8 mouse cellular contexts compared by ENCODE assay signal in genomic region chr5:8367614-8368327, GRCm38 (mm10). TPM values are rescaled to one million over a fixed set of nuclear protein-coding genes. Genes with fewer than 3 reads are reported as not detected.
DNase-seq lines count a peak whose midpoint lies in the region; ATAC-seq and TF ChIP-seq lines count a peak whose summit lies in the region.

Gene Adam22, minus strand, starts transcription at chr5:8368160.

- TF ChIP-seq CTCF in ES-Bruce4 (IDR thresholded peaks at IDR 0.05; ENCODE audit: low read depth, low read length) = no peak
- TF ChIP-seq CTCF in forebrain, postnatal 0 days (IDR thresholded peaks at IDR 0.05; ENCODE audit: low read depth) = peak; percentile 39

- no peaks in the 10 kb centered on the region for H3K9me3 ChIP-seq in ES-Bruce4 (replicated peaks; ENCODE audit: control insufficient read depth, insufficient read depth, low read length, poor library complexity, severe bottlenecking)
- H3K9me3 ChIP-seq in forebrain, postnatal 0 days (ENCODE audit: low read length) = no peaks in the 10 kb centered on the region
- no peaks in the 10 kb centered on the region for H3K9me3 ChIP-seq in liver, embryonic 13.5 days (replicated peaks)
- no peaks in the 10 kb centered on the region for H3K9me3 ChIP-seq in neural tube, embryonic 11.5 days (ENCODE audit: control insufficient read depth, low read length)

- peak; percentile 97 for ATAC-seq in forebrain, postnatal 0 days
- 0 out of 2 replicates have a peak, but pooled peaks have one; percentile 26 for ATAC-seq in liver, embryonic 13.5 days (ENCODE audit: low read depth)
- ATAC-seq in neural tube, embryonic 11.5 days (ENCODE audit: insufficient read depth, low FRiP score, low TSS enrichment) = peak; percentile 93

- peak; percentile 97 to 98 for DNase-seq in cerebellum, adult 18-20 months
- peak; percentile 94 for DNase-seq in forebrain, postnatal 0 days
- peak; percentile 85 to 88 for DNase-seq in heart, postnatal 14 days
- DNase-seq in kidney, postnatal 4 days = peak; percentile 83 to 87
- DNase-seq in liver, embryonic 13.5 days = peak; percentile 11
- DNase-seq in neural tube, embryonic 11.5 days (ENCODE audit: low spot score) = peak; percentile 86
- DNase-seq in testis, postnatal 10 days (ENCODE audit: low spot score) = peak; percentile 74

- peak within 1 kb of the TSS; percentile 72 for H3K4me3 ChIP-seq in ES-Bruce4 (ENCODE audit: low read depth, low read length)
- H3K4me3 ChIP-seq in forebrain, postnatal 0 days (ENCODE audit: low read depth, low read length) = peak within 1 kb of the TSS; percentile 54
- H3K4me3 ChIP-seq in liver, embryonic 13.5 days (replicated peaks) = peak within 1 kb of the TSS; percentile 55
- H3K4me3 ChIP-seq in neural tube, embryonic 11.5 days (ENCODE audit: low read depth, low read length) = peak within 1 kb of the TSS; percentile 62

- no peaks in the 10 kb centered on the region for H3K4me1 ChIP-seq in ES-Bruce4 (ENCODE audit: control insufficient read depth, insufficient read depth, low read length)
- H3K4me1 ChIP-seq in forebrain, postnatal 0 days (ENCODE audit: insufficient read depth) = peaks cover 8% of the 10 kb centered on the region; the same call in 1 of the 2 replicates
- no peaks in the 10 kb centered on the region for H3K4me1 ChIP-seq in liver, embryonic 13.5 days (replicated peaks)
- no peaks in the 10 kb centered on the region for H3K4me1 ChIP-seq in neural tube, embryonic 11.5 days (ENCODE audit: control insufficient read depth, insufficient read depth, low read length)

- intact Hi-C loops in heart, postnatal 14 days (cut with DNase I) = loop anchor here (5.0 kb wide), 1 partner anchor 205 kb away; no protein-coding TSS in a partner anchor

- no peaks in the 10 kb centered on the region for H3K27me3 ChIP-seq in ES-Bruce4 (ENCODE audit: control insufficient read depth, insufficient read depth, low read length, poor library complexity, severe bottlenecking)
- H3K27me3 ChIP-seq in forebrain, postnatal 0 days (ENCODE audit: insufficient read depth, low read length) = no peaks in the 10 kb centered on the region
- peaks cover 37% of the 10 kb centered on the region for H3K27me3 ChIP-seq in liver, embryonic 13.5 days
- H3K27me3 ChIP-seq in neural tube, embryonic 11.5 days (ENCODE audit: control insufficient read depth, insufficient read depth, low read length) = no peaks in the 10 kb centered on the region

- peak within 1 kb of the TSS; percentile 69 for H3K4me2 ChIP-seq in forebrain, postnatal 0 days (ENCODE audit: low read depth)
- peak within 1 kb of the TSS; percentile 67 for H3K4me2 ChIP-seq in liver, embryonic 13.5 days
- peak within 1 kb of the TSS; percentile 85 for H3K4me2 ChIP-seq in neural tube, embryonic 11.5 days (ENCODE audit: low read depth)

- H3K9ac ChIP-seq in ES-Bruce4 (ENCODE audit: low read depth, poor library complexity, severe bottlenecking) = peak within 1 kb of the TSS; percentile 85
- peak within 1 kb of the TSS; percentile 71 for H3K9ac ChIP-seq in forebrain, postnatal 0 days
- H3K9ac ChIP-seq in liver, embryonic 13.5 days = peak within 1 kb of the TSS; percentile 22; the same call in 1 of the 2 replicates
- H3K9ac ChIP-seq in neural tube, embryonic 11.5 days (ENCODE audit: low read length) = peak within 1 kb of the TSS; percentile 78

- no peak for TF ChIP-seq EP300 in ES-Bruce4 (IDR thresholded peaks at IDR 0.05; ENCODE audit: insufficient read depth, low read depth, low read length)

- TF ChIP-seq POLR2A in ES-Bruce4 (IDR thresholded peaks at IDR 0.05; ENCODE audit: insufficient read depth, low read length) = no peak

- WGBS in forebrain, postnatal 0 days = 3% methylated on average over 55 of the region's 55 CpGs
- WGBS in liver, embryonic 13.5 days (ENCODE audit: insufficient replicate concordance) = 2% methylated on average over 54 of the region's 55 CpGs
- under 1% methylated on average over 54 of the region's 55 CpGs for WGBS in neural tube, embryonic 11.5 days

- no peak within 1 kb of the TSS for H3K27ac ChIP-seq in ES-Bruce4 (ENCODE audit: insufficient read depth, low read length)
- H3K27ac ChIP-seq in forebrain, postnatal 0 days (ENCODE audit: low read depth, low read length) = peak within 1 kb of the TSS; percentile 76
- no peak within 1 kb of the TSS for H3K27ac ChIP-seq in liver, embryonic 13.5 days
- peak within 1 kb of the TSS; percentile 24 for H3K27ac ChIP-seq in neural tube, embryonic 11.5 days (ENCODE audit: low read depth, low read length)

- no peaks in the 10 kb centered on the region for H3K36me3 ChIP-seq in ES-Bruce4 (ENCODE audit: control insufficient read depth, insufficient read depth, low read length, poor library complexity, severe bottlenecking)
- H3K36me3 ChIP-seq in forebrain, postnatal 0 days (ENCODE audit: insufficient read depth) = no peaks in the 10 kb centered on the region
- H3K36me3 ChIP-seq in liver, embryonic 13.5 days = no peaks in the 10 kb centered on the region
- no peaks in the 10 kb centered on the region for H3K36me3 ChIP-seq in neural tube, embryonic 11.5 days (ENCODE audit: control insufficient read depth, insufficient read depth, low read length)

RNA-seq across cellular contexts. Expression of gene Adam22, which starts in this region (rescaled TPM):
- 5.6 and 7.7 TPM in 2 replicates for polyA plus RNA-seq in ES-Bruce4 (2011; ENCODE audit: insufficient read depth, insufficient read length, low read depth, missing spikeins)
- total RNA-seq in forebrain, postnatal 0 days (2014; rRNA removed) = 62.9 and 89.4 TPM in 2 replicates
- 27.0 and 36.6 TPM in 2 replicates for polyA plus RNA-seq in forebrain, postnatal 0 days (2015; fragmentation: Nextera tagmentation; extraction: Ambion mirVana)
- 1 to 10 TPM; 4.2 to 4.5 TPM for total RNA-seq in heart, postnatal 14 days (2021)
- 0.40 and 0.68 TPM in 2 replicates for polyA plus RNA-seq in liver, embryonic 13.5 days (2015; fragmentation: Nextera tagmentation; extraction: Ambion mirVana)
- 15.1 and 15.9 TPM in 2 replicates for polyA plus RNA-seq in neural tube, embryonic 11.5 days (2014; fragmentation: Nextera tagmentation; extraction: Ambion mirVana)

Comparison
In these comparisons a context has a peak if more than half of its experiments do, and no peak if none do; other contexts are left out.
1. RNA of gene Adam22 (total RNA-seq): 62.9 to 89.4 TPM in forebrain, postnatal 0 days; 4.2 to 4.5 TPM in heart, postnatal 14 days; every median in the first group is over 10 times any median in the second.
2. Peak in DNase-seq, ATAC-seq, H3K4me3 ChIP-seq, H3K9ac ChIP-seq and H3K4me2 ChIP-seq in liver, embryonic 13.5 days; RNA of the gene not detected or under 1 TPM.
3. H3K27ac ChIP-seq: peak in forebrain, postnatal 0 days (single experiment) and neural tube, embryonic 11.5 days (single experiment); none in ES-Bruce4 (single experiment) and liver, embryonic 13.5 days (single experiment).
4. H3K9ac ChIP-seq: peak in every context shown above with its lines; median percentile 85 in ES-Bruce4; 78 in neural tube, embryonic 11.5 days; 71 in forebrain, postnatal 0 days; 22 in liver, embryonic 13.5 days.
5. DNase-seq: peak in every context shown above with its lines; median percentile 98 in cerebellum, adult 18-20 months; 94 in forebrain, postnatal 0 days; 86 in heart, postnatal 14 days; 86 in neural tube, embryonic 11.5 days; 85 in kidney, postnatal 4 days; 74 in testis, postnatal 10 days; 11 in liver, embryonic 13.5 days.
6. ATAC-seq: peak in every context shown above with its lines; median percentile 97 in forebrain, postnatal 0 days; 93 in neural tube, embryonic 11.5 days; 26 in liver, embryonic 13.5 days.
7. Peak in every context shown above with its lines, with median percentiles within 50 percentile points of each other: H3K4me3 ChIP-seq and H3K4me2 ChIP-seq.